Mouse (Mus musculus) liver, adult 2 months (tissue): ENCODE data around the gene Best1.

Source experiments
- CTCF ChIP-seq: fragments of 200-500 bp; IDR thresholded peaks from 2 replicates; pipeline ENCODE4 v1.5.1; 2011; ENCODE audit warnings: low read depth, low read length, control low read depth
- POLR2A ChIP-seq: fragments of 200-500 bp; IDR thresholded peaks from 2 replicates; pipeline ENCODE4 v1.6.1; 2011; ENCODE audit warnings: low read length, control low read depth; ENCODE audit not compliant: insufficient read depth; ENCODE audit errors: extremely low read depth

DNA sequence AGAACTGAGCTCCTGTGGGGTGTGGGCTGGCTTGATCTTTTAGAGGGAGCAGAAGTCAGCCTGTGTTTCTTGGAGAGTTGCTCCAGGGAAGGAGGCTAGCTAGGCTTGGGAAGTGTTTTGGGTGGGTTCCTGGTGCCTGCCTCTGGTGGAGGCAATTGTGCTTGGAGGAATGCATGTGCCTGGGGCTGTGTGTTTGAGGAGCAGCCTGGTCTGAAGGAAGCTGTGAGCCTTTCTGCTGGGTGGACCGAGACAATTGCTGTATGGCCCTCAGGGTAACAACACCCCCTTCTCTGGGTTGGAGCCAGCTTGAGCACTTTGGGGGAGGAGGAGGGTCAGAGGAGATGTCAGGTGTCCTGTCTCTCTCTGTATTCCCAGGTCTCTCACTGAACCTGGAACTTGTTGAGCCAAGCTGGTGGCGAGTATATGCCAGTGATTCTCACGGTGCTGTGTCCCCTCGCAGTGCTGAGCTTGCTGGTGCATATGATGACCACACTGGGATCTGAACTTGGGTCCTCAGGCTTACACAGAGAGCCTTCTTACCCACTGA lies 17.9 kb upstream of the Best1 start:
- no peak for TF ChIP-seq POLR2A
- TF ChIP-seq CTCF, result no peak
